8 mouse cellular contexts compared by ENCODE assay signal in genomic region chr2:44926167-44926682, GRCm38 (mm10). TPM values are rescaled to one million over a fixed set of nuclear protein-coding genes. Genes with fewer than 3 reads are reported as not detected.
DNase-seq lines count a peak whose midpoint lies in the region; ATAC-seq and TF ChIP-seq lines count a peak whose summit lies in the region.

No protein-coding gene starts in this region.

- peak overlapping the region; percentile 83 for H3K4me2 ChIP-seq in heart, embryonic 15.5 days
- peak overlapping the region; percentile 93 for H3K4me2 ChIP-seq in forebrain, postnatal 0 days (ENCODE audit: low read depth)
- peak overlapping the region; percentile 92 for H3K4me2 ChIP-seq in liver, embryonic 16.5 days (ENCODE audit: low read depth, low read length)

- H3K4me3 ChIP-seq in heart, embryonic 15.5 days = peak overlapping the region; percentile 88
- H3K4me3 ChIP-seq in forebrain, postnatal 0 days (ENCODE audit: low read depth, low read length) = peak overlapping the region; percentile 87
- H3K4me3 ChIP-seq in liver, embryonic 16.5 days (ENCODE audit: low read depth, low read length) = peak overlapping the region; percentile 77

- peak overlapping the region; percentile 99 for H3K27ac ChIP-seq in heart, embryonic 15.5 days
- peak overlapping the region; percentile 87 for H3K27ac ChIP-seq in forebrain, postnatal 0 days (ENCODE audit: low read depth, low read length)
- peak overlapping the region; percentile 90 for H3K27ac ChIP-seq in liver, embryonic 16.5 days (ENCODE audit: low read length)

- no peaks in the 10 kb centered on the region for H3K36me3 ChIP-seq in heart, embryonic 15.5 days
- H3K36me3 ChIP-seq in forebrain, postnatal 0 days (ENCODE audit: insufficient read depth) = no peaks in the 10 kb centered on the region
- no peaks in the 10 kb centered on the region for H3K36me3 ChIP-seq in liver, embryonic 16.5 days (ENCODE audit: control insufficient read depth, insufficient read depth)

- peaks cover 11% of the 10 kb centered on the region for H3K4me1 ChIP-seq in heart, embryonic 15.5 days (replicated peaks)
- H3K4me1 ChIP-seq in forebrain, postnatal 0 days (ENCODE audit: insufficient read depth) = 0 out of 2 replicates have a peak, but pooled peaks cover 5% of the 10 kb centered on the region
- H3K4me1 ChIP-seq in liver, embryonic 16.5 days (ENCODE audit: control insufficient read depth, low read depth, low read length) = peaks cover 8% of the 10 kb centered on the region

- WGBS in heart, embryonic 15.5 days = under 1% methylated on average over 17 of the region's 17 CpGs
- 1% methylated on average over 17 of the region's 17 CpGs for WGBS in forebrain, postnatal 0 days
- under 1% methylated on average over 17 of the region's 17 CpGs for WGBS in liver, embryonic 16.5 days (ENCODE audit: insufficient replicate concordance)

- H3K9me3 ChIP-seq in heart, embryonic 15.5 days (replicated peaks) = no peaks in the 10 kb centered on the region
- H3K9me3 ChIP-seq in forebrain, postnatal 0 days (ENCODE audit: low read length) = no peaks in the 10 kb centered on the region
- no peaks in the 10 kb centered on the region for H3K9me3 ChIP-seq in liver, embryonic 16.5 days (replicated peaks; ENCODE audit: control insufficient read depth, low read length)

- ATAC-seq in heart, embryonic 15.5 days (replicated peaks; ENCODE audit: insufficient number of reproducible peaks, insufficient read depth, low FRiP score, low read depth) = no peak
- ATAC-seq in forebrain, postnatal 0 days = peak; percentile 4; the same call in 1 of the 2 replicates
- no peak for ATAC-seq in liver, embryonic 16.5 days (ENCODE audit: low read depth)

- no peaks in the 10 kb centered on the region for H3K27me3 ChIP-seq in heart, embryonic 15.5 days
- H3K27me3 ChIP-seq in forebrain, postnatal 0 days (ENCODE audit: insufficient read depth, low read length) = no peaks in the 10 kb centered on the region
- no peaks in the 10 kb centered on the region for H3K27me3 ChIP-seq in liver, embryonic 16.5 days (ENCODE audit: control insufficient read depth, insufficient read depth, low read depth, low read length)

- no peak for DNase-seq in heart, adult 18-20 months
- peak; percentile 68 for DNase-seq in MEL-GATA-1-ER (ENCODE audit: extremely low read depth, low read depth)
- no peak for DNase-seq in forebrain, postnatal 0 days
- DNase-seq in embryo, embryonic 10.5 days (ENCODE audit: low spot score) = no peak
- no peak for DNase-seq in layer of hippocampus, postnatal 10 days (ENCODE audit: low spot score in 2 of 2)
- DNase-seq in layer of hippocampus, postnatal 25 days (ENCODE audit: extremely low spot score in 1 of 2, low spot score in 1 of 2) = no peak

- no peak for TF ChIP-seq CTCF in forebrain, postnatal 0 days (IDR thresholded peaks at IDR 0.05; ENCODE audit: low read depth)

- H3K9ac ChIP-seq in heart, embryonic 15.5 days = peak overlapping the region; percentile 93
- peak overlapping the region; percentile 76 for H3K9ac ChIP-seq in forebrain, postnatal 0 days
- peak overlapping the region; percentile 88 for H3K9ac ChIP-seq in liver, embryonic 16.5 days (ENCODE audit: low read depth, low read length)

RNA-seq across cellular contexts. Expression of gene Gtdc1, which starts 1.2 kb away (rescaled TPM):
- 7.8 and 9.7 TPM in 2 replicates for polyA plus RNA-seq in heart, embryonic 15.5 days (2015; fragmentation: Nextera tagmentation; extraction: Ambion mirVana)
- total RNA-seq in heart, adult 18-20 months (2021) = 10 to 100 TPM; 20.6 to 22.1 TPM
- 77.0 and 86.0 TPM in 2 replicates for total RNA-seq in forebrain, postnatal 0 days (2014; rRNA removed)
- 20.2 and 30.7 TPM in 2 replicates for polyA plus RNA-seq in forebrain, postnatal 0 days (2015; fragmentation: Nextera tagmentation; extraction: Ambion mirVana)
- polyA plus RNA-seq in liver, embryonic 16.5 days (2015; fragmentation: Nextera tagmentation; extraction: Ambion mirVana) = 2.9 and 4.1 TPM in 2 replicates
- 10 to 100 TPM; 66.2 to 78.7 TPM for total RNA-seq in layer of hippocampus, postnatal 10 days (2021)
- total RNA-seq in layer of hippocampus, postnatal 25 days (2021) = 10 to 100 TPM; 57.4 to 61.7 TPM
